In genomic region chr3:87844981-87845380, GRCm38 (mm10) we compare ENCODE assay signal across 28 mouse cellular contexts. TPM values are rescaled to one million over a fixed set of nuclear protein-coding genes. Genes with fewer than 3 reads are reported as not detected.
A peak's percentile ranks its signal among the peaks of the same experiment; 100 is the strongest.
DNase-seq lines count a peak whose midpoint lies in the region; TF ChIP-seq lines count a peak whose summit lies in the region.
"Had no signal": no experiment of that assay in that cellular context is flagged by ENCODE, and none has a peak within 500 bp of the region (broad histone marks: within the 10 kb centered on the region; RNA-seq: fewer than 3 reads in every experiment).

No protein-coding gene starts in this region.

- no peak for TF ChIP-seq CTCF in thymus, adult 2 months (IDR thresholded peaks at IDR 0.05; ENCODE audit: borderline replicate concordance, control insufficient read depth, extremely low read depth, insufficient read depth, low read length, poor library complexity)
- TF ChIP-seq CTCF in gastrocnemius, adult 2 months (IDR thresholded peaks at IDR 0.05) = no peak

- intact Hi-C loops in gastrocnemius, adult 2 months (cut with DNase I) = no loop called here

- H3K4me1 ChIP-seq in thymus, adult 2 months (replicated peaks; ENCODE audit: control insufficient read depth, insufficient read depth, low read length) = peaks cover 33% of the 10 kb centered on the region
- H3K4me1 ChIP-seq: embryonic facial prominence, embryonic 12.5 days; embryonic facial prominence, embryonic 15.5 days had no signal

- no peak overlapping the region for H3K4me3 ChIP-seq in thymus, adult 2 months (ENCODE audit: control insufficient read depth, insufficient read depth, low read length)
- H3K4me3 ChIP-seq in gastrocnemius, adult 2 months = no peak overlapping the region
- H3K4me3 ChIP-seq: embryonic facial prominence, embryonic 12.5 days; embryonic facial prominence, embryonic 15.5 days; heart, embryonic 12.5 days; heart, embryonic 15.5 days had no signal

- DNase-seq in thymus, adult 2 months = no peak
- DNase-seq in thymus, postnatal 14 days = no peak
- peak; percentile 60 for DNase-seq in T-cell, adult 2 months (ENCODE audit: low spot score)
- DNase-seq in splenic B cell, adult 2 months (ENCODE audit: low read depth, low spot score) = peak; percentile 15
- no peak for DNase-seq in gastrocnemius, adult 2 months
- DNase-seq in urinary bladder, postnatal 36 days (ENCODE audit: low spot score in 2 of 2) = no peak
- DNase-seq: adrenal gland, postnatal 10 days; adrenal gland, postnatal 36 days; cerebellum, adult 18-20 months; cerebellum, adult 9-10 months; cerebellum, postnatal 14 days; forebrain, postnatal 0 days; gastrocnemius, postnatal 25 days; heart, adult 18-20 months; heart, postnatal 14 days; heart, postnatal 4 days had no signal

- TF ChIP-seq POLR2A in thymus, adult 2 months (IDR thresholded peaks at IDR 0.05; ENCODE audit: control insufficient read depth, extremely low read depth, insufficient read depth, low read length, poor library complexity) = no peak

- WGBS in thymus, adult 2 months = 87% methylated on average over 4 of the region's 4 CpGs

- peak overlapping the region; percentile 18 for H3K27ac ChIP-seq in thymus, adult 2 months (ENCODE audit: control insufficient read depth, insufficient read depth, low read length)
- H3K27ac ChIP-seq in gastrocnemius, adult 2 months = no peak overlapping the region
- H3K27ac ChIP-seq: embryonic facial prominence, embryonic 12.5 days; embryonic facial prominence, embryonic 15.5 days; heart, embryonic 15.5 days; hindbrain, embryonic 14.5 days; hindbrain, postnatal 0 days had no signal

- H3K36me3 ChIP-seq in thymus, adult 2 months (ENCODE audit: control insufficient read depth, insufficient read depth, low read length) = peaks cover 17% of the 10 kb centered on the region
- H3K36me3 ChIP-seq in splenic B cell, adult 2 months (ENCODE audit: control insufficient read depth, insufficient read depth, low read length, poor library complexity, severe bottlenecking) = no peaks in the 10 kb centered on the region; the same call in 1 of the 2 replicates
- H3K36me3 ChIP-seq: embryonic facial prominence, embryonic 12.5 days; embryonic facial prominence, embryonic 15.5 days; heart, embryonic 12.5 days; heart, embryonic 15.5 days had no signal

- H3K27me3 ChIP-seq in thymus, adult 2 months (ENCODE audit: control insufficient read depth, insufficient read depth, low read length) = no peaks in the 10 kb centered on the region
- no peaks in the 10 kb centered on the region for H3K27me3 ChIP-seq in splenic B cell, adult 2 months (ENCODE audit: control insufficient read depth, insufficient read depth, low read length, poor library complexity, severe bottlenecking)
- H3K27me3 ChIP-seq: embryonic facial prominence, embryonic 12.5 days; embryonic facial prominence, embryonic 15.5 days; heart, embryonic 15.5 days had no signal

RNA-seq across cellular contexts. Expression of gene Sh2d2a, which starts 1.6 kb away (rescaled TPM):
- 179 and 180 TPM in 2 replicates for polyA plus RNA-seq in thymus, adult 2 months (2012; rRNA removed)
- total RNA-seq in gastrocnemius, adult 2 months (2021) = not detected
- total RNA-seq: forebrain, postnatal 0 days; gastrocnemius, adult 8-10 months; hindbrain, postnatal 0 days had no signal
- polyA plus RNA-seq: embryonic facial prominence, embryonic 12.5 days; forebrain, embryonic 11.5 days; forebrain, embryonic 14.5 days; forebrain, postnatal 0 days; hindbrain, embryonic 11.5 days; hindbrain, embryonic 14.5 days; hindbrain, postnatal 0 days had no signal

RNA-seq across cellular contexts. Expression of gene Pear1, which starts 20.9 kb away (rescaled TPM):
- 17.5 and 19.8 TPM in 2 replicates for polyA plus RNA-seq in thymus, adult 2 months (2012; rRNA removed)
- total RNA-seq in gastrocnemius, adult 2 months (2021) = 1 to 10 TPM; 6.3 to 8.4 TPM

RNA-seq across cellular contexts. Expression of gene Prcc, which starts 40.4 kb away (rescaled TPM):
- 54.5 and 60.0 TPM in 2 replicates for polyA plus RNA-seq in thymus, adult 2 months (2012; rRNA removed)
- total RNA-seq in gastrocnemius, adult 2 months (2021) = 10 to 100 TPM; 45.5 to 52.8 TPM

RNA-seq across cellular contexts. Expression of gene Insrr, which starts 48.2 kb away (rescaled TPM):
- polyA plus RNA-seq in thymus, adult 2 months (2012; rRNA removed) = 0.58 and 0.64 TPM in 2 replicates
- not detected for total RNA-seq in gastrocnemius, adult 2 months (2021)
- total RNA-seq: common myeloid progenitor, adult 5-6 weeks; gastrocnemius, adult 8-10 months had no signal
- polyA plus RNA-seq: C2C12; heart, embryonic 12.5 days had no signal

RNA-seq across cellular contexts. Expression of gene Ntrk1, which starts 50.0 kb away (rescaled TPM):
- 0.67 and 0.89 TPM in 2 replicates for polyA plus RNA-seq in thymus, adult 2 months (2012; rRNA removed)
- not detected for total RNA-seq in gastrocnemius, adult 2 months (2021)
- total RNA-seq: common myeloid progenitor, adult 5-6 weeks; gastrocnemius, adult 8-10 months had no signal
- polyA plus RNA-seq: C2C12 had no signal

Comparison
In these comparisons a context has a peak if more than half of its experiments do, and no peak if none do; other contexts are left out.
1. DNase-seq: peak in T-cell, adult 2 months (single experiment) and splenic B cell, adult 2 months (single experiment); none in thymus, adult 2 months (single experiment), thymus, postnatal 14 days (single experiment), gastrocnemius, adult 2 months (single experiment) and urinary bladder, postnatal 36 days (0 of 2).